14 mouse cellular contexts compared by ENCODE assay signal in genomic region chr9:102806056-102806573, GRCm38 (mm10). TPM values are rescaled to one million over a fixed set of nuclear protein-coding genes. Genes with fewer than 3 reads are reported as not detected.
A peak's percentile ranks its signal among the peaks of the same experiment; 100 is the strongest.
DNase-seq lines count a peak whose midpoint lies in the region; ATAC-seq lines count a peak whose summit lies in the region.
"Had no signal": no experiment of that assay in that cellular context is flagged by ENCODE, and none has a peak within 500 bp of the region (broad histone marks: within the 10 kb centered on the region; RNA-seq: fewer than 3 reads in every experiment).

No protein-coding gene starts in this region.

- 0 out of 2 replicates have a peak overlapping the region, but pooled peaks have one; percentile 33 for H3K27ac ChIP-seq in heart, embryonic 13.5 days (replicated peaks)

- no peaks in the 10 kb centered on the region for H3K27me3 ChIP-seq in heart, embryonic 13.5 days (replicated peaks)

- no peaks in the 10 kb centered on the region for H3K36me3 ChIP-seq in heart, embryonic 13.5 days

- H3K4me2 ChIP-seq in heart, embryonic 13.5 days, result no peak overlapping the region
- H3K4me2 ChIP-seq: midbrain, embryonic 11.5 days had no signal

- no peak for ATAC-seq in heart, embryonic 13.5 days (ENCODE audit: extremely low read depth, insufficient number of reproducible peaks, low FRiP score, low TSS enrichment)
- ATAC-seq: inflammation-experienced regulatory T-cells, adult 6 months had no signal

- H3K9me3 ChIP-seq in heart, embryonic 13.5 days, result no peaks in the 10 kb centered on the region

- WGBS in heart, embryonic 13.5 days, result 65% methylated on average over 10 of the region's 10 CpGs

- DNase-seq in heart, postnatal 4 days, result no peak
- peak; percentile 70 for DNase-seq in NIH3T3 (ENCODE audit: low read depth)
- DNase-seq in fat pad, adult 2 months (ENCODE audit: extremely low read depth, low read depth, low spot score), result peak; percentile 92
- DNase-seq in lung, postnatal 4 days, result peak; percentile 14 to 44
- DNase-seq in urinary bladder, postnatal 14 days (ENCODE audit: low spot score), result no peak
- no peak for DNase-seq in layer of hippocampus, postnatal 14 days (ENCODE audit: low spot score in 2 of 2)
- DNase-seq in layer of hippocampus, adult 9-11 months, result no peak
- DNase-seq: cerebellum, adult 9-10 months; right cerebral cortex, postnatal 25 days; thymus, postnatal 4 days had no signal

- H3K9ac ChIP-seq in heart, embryonic 13.5 days, result no peak overlapping the region

- peaks cover 10% of the 10 kb centered on the region for H3K4me1 ChIP-seq in heart, embryonic 13.5 days

- no peak overlapping the region for H3K4me3 ChIP-seq in heart, embryonic 13.5 days
- H3K4me3 ChIP-seq: myocyte had no signal

RNA-seq across cellular contexts. Expression of gene Ryk, which starts 28.6 kb away (rescaled TPM):
- 9.6 and 10.8 TPM in 2 replicates for polyA plus RNA-seq in heart, embryonic 13.5 days (2015; fragmentation: Nextera tagmentation; extraction: Ambion mirVana)
- 10 to 100 TPM; 55.2 to 57.8 TPM for total RNA-seq in heart, postnatal 4 days (2021)
- 10 to 100 TPM; 36.0 to 40.0 TPM for total RNA-seq in layer of hippocampus, postnatal 14 days (2021)

Comparison
In these comparisons a context has a peak if more than half of its experiments do, and no peak if none do; other contexts are left out.
1. DNase-seq: peak in NIH3T3 (single experiment), fat pad, adult 2 months (single experiment) and lung, postnatal 4 days (2 of 2); none in heart, postnatal 4 days (single experiment), urinary bladder, postnatal 14 days (single experiment), layer of hippocampus, postnatal 14 days (0 of 2) and layer of hippocampus, adult 9-11 months (single experiment).